Mouse (Mus musculus) brain, embryonic 14.5 days (tissue): ENCODE results near the gene Erich3.

Source experiments
- CTCF ChIP-seq: fragments of 200-500 bp; IDR thresholded peaks from 2 replicates; pipeline ENCODE4 v1.5.1; 2012; ENCODE audit warnings: inconsistent platforms, mild to moderate bottlenecking, moderate library complexity, borderline replicate concordance; ENCODE audit not compliant: insufficient read depth, insufficient read length; ENCODE audit errors: extremely low read depth
- POLR2A ChIP-seq: fragments of 200-500 bp; IDR thresholded peaks from 2 replicates; pipeline ENCODE4 v1.6.1; 2012; ENCODE audit warnings: mild to moderate bottlenecking, inconsistent platforms, borderline replicate concordance; ENCODE audit not compliant: poor library complexity, insufficient read depth, insufficient read length, severe bottlenecking; ENCODE audit errors: extremely low read depth

GRCm38 (mm10) chr3:154700296-154700695 is 36.6 kb downstream of the Erich3 start:
- no peak for TF ChIP-seq POLR2A
- TF ChIP-seq CTCF: no peak
